Mouse (Mus musculus): ENCODE data around the gene Hoxb5. TPM values are rescaled to one million over a fixed set of nuclear protein-coding genes. Genes with fewer than 3 reads are reported as not detected.

Gene Hoxb5
- polyA plus RNA-seq, 1 experiment from 2014 or later = 67.1 TPM

DNA sequence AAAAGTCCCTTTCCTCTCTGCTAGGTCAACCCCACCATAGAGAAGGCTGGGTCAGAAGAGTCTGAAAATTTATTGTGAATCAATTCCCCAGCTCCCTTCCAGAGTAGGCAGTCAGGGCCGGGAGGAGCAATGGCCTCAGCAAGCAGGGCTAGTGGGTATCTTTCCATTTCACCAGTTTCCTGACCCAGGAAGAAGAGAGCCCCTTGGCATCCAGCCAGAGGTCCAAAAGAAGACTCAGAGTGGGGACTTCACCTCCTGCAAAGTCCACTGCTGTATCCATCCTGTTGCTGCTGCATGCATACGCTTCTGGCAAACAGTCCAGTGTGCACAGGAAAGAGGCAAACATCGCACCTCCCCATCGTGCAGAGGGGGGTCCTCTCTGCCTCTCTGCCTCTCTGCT, 27.2 kb upstream of the Hoxb5 start:
- Histone ChIP-seq H3K4me2 (peak overlapping the region; percentile 96), H3K27me3 (no peaks in the 10 kb centered on the region)

DNA sequence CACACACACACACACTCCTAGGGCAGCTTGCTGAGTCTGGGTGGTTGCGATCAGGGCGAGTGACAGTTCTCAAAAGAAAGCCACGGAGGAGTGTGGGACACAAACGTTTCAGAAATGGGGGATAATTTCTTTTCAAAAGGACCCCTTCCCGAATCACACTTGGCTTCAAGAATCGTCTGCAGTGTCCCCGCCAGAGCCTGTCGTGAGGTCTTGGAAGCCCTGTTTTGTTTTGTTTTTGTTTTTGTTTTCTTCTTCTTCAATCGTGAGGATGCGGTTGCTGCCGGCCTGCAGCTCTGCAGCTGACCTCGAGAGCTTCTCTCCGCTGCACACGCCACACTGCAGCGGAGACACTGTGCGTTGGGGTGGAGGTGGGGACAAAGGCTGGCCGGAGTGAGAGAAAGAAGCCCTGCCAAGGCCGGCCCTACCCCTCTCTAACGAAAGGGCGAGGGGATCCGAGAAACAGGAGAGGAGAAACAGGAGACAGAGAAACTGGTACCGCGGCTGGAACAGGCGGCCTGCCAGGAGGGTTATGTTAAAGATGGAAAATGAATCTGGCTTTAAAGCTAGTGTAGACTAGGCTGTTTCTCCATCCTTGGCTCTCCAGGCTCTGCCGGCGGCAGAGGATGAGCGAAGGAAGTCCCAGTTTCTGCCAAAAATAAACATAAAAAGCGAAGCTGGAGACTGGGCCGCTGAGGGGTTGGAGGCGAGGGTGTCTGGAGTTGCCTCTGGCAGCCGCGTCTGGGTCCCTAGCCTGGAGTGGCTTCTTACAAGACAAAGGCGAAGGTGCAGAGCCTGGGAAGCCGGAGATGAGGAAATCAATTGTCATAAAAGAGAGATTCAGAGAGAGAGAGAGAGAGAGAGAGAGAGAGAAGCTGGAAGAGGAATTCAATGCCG, 25.7 kb upstream of the Hoxb5 start:
- no peaks in the 10 kb centered on the region for H3K36me3 ChIP-seq
- peak overlapping the region; percentile 96 for H3K4me2 ChIP-seq
- H3K27ac ChIP-seq (replicated peaks) = peak overlapping the region; percentile 100
- no peak for ATAC-seq (ENCODE audit: low read depth)
- H3K27me3 ChIP-seq = no peaks in the 10 kb centered on the region
- H3K9me3 ChIP-seq = no peaks in the 10 kb centered on the region
- 1% methylated on average over 35 of the region's 35 CpGs for WGBS
- H3K4me1 ChIP-seq (replicated peaks) = peaks cover 90% of the 10 kb centered on the region
- peak overlapping the region; percentile 99 for H3K4me3 ChIP-seq
- peak overlapping the region; percentile 100 for H3K9ac ChIP-seq

More for the DNA sequence above, 27.2 kb upstream of the Hoxb5 start:
- 10% methylated on average over 4 of the region's 4 CpGs for WGBS
- ATAC-seq (ENCODE audit: low read depth) = no peak
- H3K36me3 ChIP-seq = no peaks in the 10 kb centered on the region
- peaks cover 87% of the 10 kb centered on the region for H3K4me1 ChIP-seq (replicated peaks)
- H3K9me3 ChIP-seq = no peaks in the 10 kb centered on the region
- H3K27ac ChIP-seq (replicated peaks) = peak overlapping the region; percentile 100
- peak overlapping the region; percentile 100 for H3K9ac ChIP-seq
- peak overlapping the region; percentile 99 for H3K4me3 ChIP-seq

DNA sequence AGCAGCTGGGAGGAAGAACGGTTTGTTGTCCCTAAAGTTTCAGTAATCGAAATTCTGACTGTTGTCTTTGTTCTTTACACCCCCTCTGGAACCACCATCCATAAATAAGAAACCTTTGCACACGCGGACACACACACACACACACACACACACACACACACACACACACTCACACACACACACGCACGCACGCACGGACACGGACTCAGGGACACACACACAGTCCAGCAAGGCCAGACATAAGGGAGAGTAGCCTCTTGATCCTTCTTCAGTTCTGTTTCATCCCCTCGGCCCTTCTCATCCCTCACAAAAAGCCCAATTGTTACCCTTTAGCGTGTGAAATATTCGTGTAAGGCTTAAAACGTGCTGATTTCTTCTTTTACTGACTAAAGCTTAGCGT, 24.8 kb upstream of the Hoxb5 start:
- Histone ChIP-seq H3K4me2 (peak overlapping the region; percentile 96), H3K27me3 (no peaks in the 10 kb centered on the region), H3K4me3 (peak overlapping the region; percentile 99)

DNA sequence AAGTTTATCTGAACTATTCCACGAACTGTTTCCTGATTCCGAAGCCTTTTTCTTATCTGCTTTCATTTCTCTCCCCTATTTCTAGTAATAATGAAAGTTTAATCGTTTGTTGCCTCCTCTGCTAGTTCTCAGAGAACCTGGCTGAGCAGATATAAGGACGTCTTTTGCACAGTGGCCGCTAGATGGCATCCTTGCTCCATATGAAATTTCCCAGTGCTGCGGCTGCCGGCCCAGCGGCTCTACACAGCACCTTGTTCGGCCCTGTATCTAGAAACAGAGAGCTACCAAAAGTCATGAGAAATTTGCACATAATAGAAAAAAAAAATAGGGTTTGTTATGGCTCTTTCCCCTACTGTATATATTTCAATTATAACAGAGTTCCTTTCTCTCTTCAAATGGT, 24.4 kb upstream of the Hoxb5 start:
- ATAC-seq (ENCODE audit: low read depth) = peak; percentile 60
- peak overlapping the region; percentile 100 for H3K27ac ChIP-seq (replicated peaks)
- H3K27me3 ChIP-seq = no peaks in the 10 kb centered on the region
- peaks cover 77% of the 10 kb centered on the region for H3K4me1 ChIP-seq (replicated peaks)
- peak overlapping the region; percentile 100 for H3K9ac ChIP-seq
- WGBS = 0% methylated on average over 9 of the region's 9 CpGs
- H3K36me3 ChIP-seq = no peaks in the 10 kb centered on the region
- H3K4me3 ChIP-seq = peak overlapping the region; percentile 99
- peak overlapping the region; percentile 96 for H3K4me2 ChIP-seq
- no peaks in the 10 kb centered on the region for H3K9me3 ChIP-seq

More for the DNA sequence above, 24.8 kb upstream of the Hoxb5 start:
- Histone ChIP-seq H3K4me1 (replicated peaks) (peaks cover 81% of the 10 kb centered on the region), H3K9ac (peak overlapping the region; percentile 100), H3K9me3 (no peaks in the 10 kb centered on the region), H3K36me3 (no peaks in the 10 kb centered on the region), H3K27ac (replicated peaks) (peak overlapping the region; percentile 100)
- WGBS = 1% methylated on average over 14 of the region's 14 CpGs
- ATAC-seq (ENCODE audit: low read depth) = no peak

DNA sequence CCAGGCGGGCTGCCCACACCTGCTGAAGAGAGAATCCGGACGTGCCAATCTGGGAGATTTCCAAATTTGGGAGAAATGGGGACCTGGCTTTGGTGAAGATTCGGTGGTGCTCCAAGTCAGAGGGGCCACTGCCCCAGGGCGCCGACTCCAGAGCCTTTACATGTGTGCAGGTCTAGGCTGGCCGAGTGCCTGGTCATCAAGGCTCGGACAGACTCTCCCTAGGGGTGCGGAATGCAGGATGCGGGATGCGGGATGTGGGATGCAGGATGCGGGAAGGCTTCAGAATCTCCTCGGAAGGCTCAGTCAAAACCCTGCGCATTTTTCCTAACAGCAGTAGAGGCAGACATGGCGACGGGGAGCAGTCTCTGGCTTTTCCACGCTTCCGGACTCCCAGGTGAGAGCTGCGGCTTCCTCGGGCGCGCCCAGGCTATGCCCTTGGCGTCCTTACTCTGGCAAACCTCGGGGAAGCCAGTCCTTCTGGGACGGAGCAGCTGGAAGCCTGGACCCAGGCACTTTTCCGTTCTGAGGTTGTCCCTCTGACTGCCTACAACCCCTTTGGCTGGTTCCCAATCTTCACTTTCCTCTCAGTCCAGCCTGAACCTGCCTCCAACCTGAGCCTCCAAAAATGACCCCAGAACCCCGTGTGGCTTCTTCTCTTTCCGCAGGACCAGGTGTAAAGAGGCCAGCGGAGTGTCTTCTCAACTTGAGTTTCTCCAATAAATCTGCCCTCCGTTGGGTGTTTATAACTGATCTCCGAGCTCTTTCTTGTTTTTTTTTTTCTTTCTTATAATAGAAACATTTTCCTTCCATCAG, 23.5 kb upstream of the Hoxb5 start:
- H3K27ac ChIP-seq (replicated peaks) = peak overlapping the region; percentile 100
- peaks cover 68% of the 10 kb centered on the region for H3K4me1 ChIP-seq (replicated peaks)
- peaks cover 6% of the 10 kb centered on the region; the same call in 1 of the 2 replicates for H3K36me3 ChIP-seq
- no peak for ATAC-seq (ENCODE audit: low read depth)
- H3K9me3 ChIP-seq = no peaks in the 10 kb centered on the region
- peak overlapping the region; percentile 100 for H3K9ac ChIP-seq
- 3% methylated on average over 31 of the region's 31 CpGs for WGBS
- peak overlapping the region; percentile 99 for H3K4me3 ChIP-seq
- peak overlapping the region; percentile 96 for H3K4me2 ChIP-seq
- no peaks in the 10 kb centered on the region for H3K27me3 ChIP-seq

DNA sequence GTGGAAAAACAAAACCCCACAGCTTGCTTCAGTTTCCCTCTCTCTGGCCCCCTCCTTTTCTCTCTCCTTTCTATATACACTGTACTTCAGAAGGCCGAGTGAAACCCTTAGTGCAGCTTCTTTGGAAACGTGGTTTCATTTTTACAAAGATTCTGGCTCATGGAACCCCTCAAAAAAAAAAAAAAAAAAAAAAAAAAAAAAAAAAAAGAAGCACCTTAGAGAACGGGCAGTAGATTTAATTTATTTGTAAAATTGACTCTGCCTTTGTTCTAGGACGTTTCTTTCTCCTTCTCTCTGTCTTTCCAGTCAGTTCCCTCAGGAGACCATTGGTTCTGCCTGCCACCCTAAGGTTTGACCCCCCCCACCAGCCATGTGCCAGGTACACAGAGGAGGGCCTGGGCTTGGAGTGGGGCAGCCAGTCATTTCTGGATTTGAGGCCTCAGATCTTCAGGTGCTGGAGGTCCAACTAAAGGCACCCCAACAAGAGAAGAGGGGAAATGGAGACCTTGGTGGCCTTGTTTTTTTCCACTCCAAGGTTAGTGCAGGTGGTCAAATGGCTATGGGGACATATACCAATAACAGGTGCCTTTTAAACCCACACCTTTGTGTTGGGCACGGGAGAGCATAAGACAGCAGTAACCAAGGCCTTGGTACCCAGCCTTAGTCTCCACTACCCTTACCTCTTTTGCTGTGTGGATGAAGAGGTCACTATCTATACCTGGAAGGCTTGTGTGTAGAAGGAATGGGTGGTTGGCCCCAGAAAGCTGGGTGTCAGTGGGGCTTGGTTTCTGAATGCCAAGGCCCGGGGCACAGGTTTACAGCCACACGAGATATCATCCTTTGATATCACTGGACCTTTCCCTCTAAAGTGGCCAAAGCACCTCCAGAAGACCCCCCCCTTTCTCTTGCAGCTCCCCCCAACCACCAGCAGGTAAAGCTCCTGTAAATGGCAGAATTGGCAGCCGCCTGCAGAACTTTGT, 22.4 kb upstream of the Hoxb5 start:
- Histone ChIP-seq H3K27ac (replicated peaks) (peak overlapping the region; percentile 100), H3K27me3 (no peaks in the 10 kb centered on the region), H3K9ac (peak overlapping the region; percentile 100), H3K4me3 (peak overlapping the region; percentile 99), H3K4me2 (peak overlapping the region; percentile 96), H3K4me1 (replicated peaks) (peaks cover 58% of the 10 kb centered on the region), H3K36me3 (peaks cover 7% of the 10 kb centered on the region; the same call in 1 of the 2 replicates), H3K9me3 (no peaks in the 10 kb centered on the region)
- ATAC-seq (ENCODE audit: low read depth) = no peak
- 8% methylated on average over 8 of the region's 8 CpGs for WGBS

DNA sequence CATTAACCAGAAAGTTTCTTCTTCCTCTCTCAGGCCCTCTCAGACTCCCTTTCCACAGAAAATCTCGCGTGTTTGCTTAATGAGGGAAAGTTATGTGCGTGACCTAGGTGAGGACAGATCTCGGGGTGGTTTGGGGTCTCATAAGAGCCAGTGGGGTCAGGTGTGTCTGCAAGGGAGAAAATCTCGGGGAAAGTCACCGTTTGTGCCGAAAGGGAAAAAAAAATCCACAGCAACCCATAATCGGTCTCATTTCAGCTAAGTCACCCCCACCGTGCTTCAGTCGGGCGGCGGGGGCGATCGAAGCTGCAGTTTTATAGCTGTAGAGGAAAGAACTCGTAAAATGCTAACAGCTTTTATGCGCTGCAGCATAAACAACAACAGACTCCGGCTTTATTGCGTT, 21.7 kb upstream of the Hoxb5 start:
- Histone ChIP-seq H3K9ac (peak overlapping the region; percentile 100), H3K9me3 (no peaks in the 10 kb centered on the region), H3K27ac (replicated peaks) (peak overlapping the region; percentile 100), H3K27me3 (no peaks in the 10 kb centered on the region), H3K4me3 (peak overlapping the region; percentile 99), H3K4me1 (replicated peaks) (peaks cover 51% of the 10 kb centered on the region), H3K36me3 (peaks cover 7% of the 10 kb centered on the region; the same call in 1 of the 2 replicates), H3K4me2 (peak overlapping the region; percentile 96)
- 2% methylated on average over 18 of the region's 18 CpGs for WGBS
- ATAC-seq (ENCODE audit: low read depth) = no peak

DNA sequence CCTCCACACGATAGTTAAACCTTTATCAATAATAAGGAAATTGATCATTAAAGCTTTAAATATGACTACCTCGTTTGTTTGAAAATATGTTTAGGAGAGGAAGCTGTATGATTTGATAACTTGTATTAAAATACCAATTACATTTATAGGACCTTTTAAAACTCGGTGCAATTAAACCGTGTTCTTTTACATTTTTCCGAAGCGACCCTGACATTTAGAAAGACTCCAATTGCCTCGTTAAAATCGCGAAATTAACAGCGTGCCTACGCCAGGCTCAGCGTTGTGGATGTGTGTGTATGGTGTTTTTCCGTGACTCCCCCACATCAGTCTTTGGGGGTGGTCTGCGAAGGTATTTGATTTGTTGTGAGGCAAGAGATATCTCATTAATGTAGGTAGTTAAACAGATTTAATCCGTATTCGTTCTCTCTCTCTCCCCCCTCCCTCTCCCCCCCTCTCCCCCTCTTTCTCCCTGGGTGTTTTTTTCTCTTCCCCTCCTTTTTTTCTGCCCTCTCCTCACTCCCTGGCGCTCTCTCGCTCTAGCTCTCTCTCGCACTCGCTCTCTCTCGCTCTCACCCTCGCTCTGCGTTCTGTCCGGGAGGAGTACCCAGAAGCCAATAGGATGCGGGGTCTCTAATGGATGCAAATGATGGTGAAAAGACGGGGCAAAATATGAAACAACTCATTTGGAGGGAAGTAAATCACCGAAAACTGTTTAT, 21.1 kb upstream of the Hoxb5 start, which contains the start of gene Hoxb8:
Gene Hoxb8, plus strand, starts transcription at position 51 of the 716 bp plus-strand sequence.
- Histone ChIP-seq H3K27me3 (no peaks in the 10 kb centered on the region), H3K27ac (replicated peaks) (peak within 1 kb of the TSS; percentile 100), H3K36me3 (peaks cover 7% of the 10 kb centered on the region; the same call in 1 of the 2 replicates), H3K4me1 (replicated peaks) (peaks cover 44% of the 10 kb centered on the region), H3K4me3 (peak within 1 kb of the TSS; percentile 99), H3K9me3 (no peaks in the 10 kb centered on the region), H3K4me2 (peak within 1 kb of the TSS; percentile 96), H3K9ac (peak within 1 kb of the TSS; percentile 100)
- peak; percentile 40; the same call in 1 of the 2 replicates for ATAC-seq (ENCODE audit: low read depth)
- WGBS = 1% methylated on average over 27 of the region's 27 CpGs

DNA sequence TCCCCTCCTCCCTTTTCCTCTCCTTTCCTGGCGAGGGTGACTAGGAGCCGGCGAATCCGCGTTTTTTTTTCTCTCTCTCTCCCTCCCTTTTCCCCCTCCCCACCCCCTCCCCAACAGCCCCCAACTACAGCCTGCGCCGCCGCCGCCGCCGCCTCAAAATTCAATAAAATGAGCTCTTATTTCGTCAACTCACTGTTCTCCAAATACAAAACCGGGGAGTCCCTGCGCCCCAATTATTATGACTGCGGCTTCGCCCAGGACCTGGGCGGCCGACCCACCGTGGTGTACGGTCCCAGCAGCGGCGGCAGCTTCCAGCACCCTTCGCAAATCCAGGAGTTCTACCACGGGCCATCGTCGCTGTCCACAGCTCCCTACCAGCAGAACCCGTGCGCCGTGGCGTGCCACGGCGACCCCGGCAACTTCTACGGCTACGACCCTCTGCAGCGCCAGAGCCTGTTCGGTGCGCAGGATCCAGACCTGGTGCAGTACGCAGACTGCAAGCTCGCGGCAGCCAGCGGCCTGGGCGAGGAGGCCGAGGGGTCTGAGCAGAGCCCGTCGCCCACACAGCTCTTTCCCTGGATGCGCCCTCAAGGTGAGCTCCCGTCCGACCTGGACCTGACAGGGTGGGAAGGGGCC, 20.2 kb upstream of the Hoxb5 start:
- peaks cover 40% of the 10 kb centered on the region for H3K4me1 ChIP-seq (replicated peaks)
- no peaks in the 10 kb centered on the region for H3K9me3 ChIP-seq
- peak overlapping the region; percentile 100 for H3K9ac ChIP-seq
- peak overlapping the region; percentile 96 for H3K4me2 ChIP-seq
- H3K36me3 ChIP-seq = peaks cover 7% of the 10 kb centered on the region; the same call in 1 of the 2 replicates
- H3K27me3 ChIP-seq = no peaks in the 10 kb centered on the region
- ATAC-seq (ENCODE audit: low read depth) = no peak
- under 1% methylated on average over 49 of the region's 49 CpGs for WGBS
- H3K27ac ChIP-seq (replicated peaks) = peak overlapping the region; percentile 100
- H3K4me3 ChIP-seq = peak overlapping the region; percentile 99

DNA sequence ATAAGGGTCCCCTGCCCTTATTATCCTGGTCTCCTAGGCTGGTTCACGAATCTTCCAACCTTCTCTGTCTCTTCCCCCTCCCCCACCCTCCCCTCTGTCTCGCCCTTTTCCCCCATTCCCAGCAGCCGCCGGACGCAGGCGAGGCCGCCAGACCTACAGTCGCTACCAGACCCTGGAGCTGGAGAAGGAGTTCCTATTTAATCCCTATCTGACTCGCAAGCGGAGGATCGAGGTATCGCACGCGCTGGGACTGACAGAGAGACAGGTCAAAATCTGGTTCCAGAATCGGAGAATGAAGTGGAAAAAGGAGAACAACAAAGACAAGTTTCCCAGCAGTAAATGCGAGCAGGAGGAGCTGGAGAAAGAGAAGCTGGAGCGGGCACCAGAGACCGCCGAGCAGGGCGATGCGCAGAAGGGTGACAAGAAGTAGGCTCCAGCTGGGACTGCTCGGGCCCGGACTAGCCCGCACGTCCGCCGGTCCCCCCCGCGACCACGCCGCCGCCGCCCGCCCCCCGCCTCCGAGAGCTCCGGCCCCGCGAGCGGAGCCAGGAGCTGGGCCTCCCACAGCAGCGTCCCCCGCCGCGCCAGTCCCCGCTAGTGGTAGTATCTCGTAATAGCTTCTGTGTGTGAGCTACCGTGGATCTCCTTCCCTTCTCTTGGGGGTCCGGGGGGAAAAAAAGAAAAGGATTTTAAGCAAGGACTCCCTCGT, 18.9 kb upstream of the Hoxb5 start:
- Histone ChIP-seq H3K4me2 (peak overlapping the region; percentile 96), H3K4me3 (peak overlapping the region; percentile 99), H3K36me3 (peaks cover 7% of the 10 kb centered on the region; the same call in 1 of the 2 replicates), H3K9ac (peak overlapping the region; percentile 100), H3K4me1 (replicated peaks) (peaks cover 42% of the 10 kb centered on the region), H3K27me3 (no peaks in the 10 kb centered on the region), H3K27ac (replicated peaks) (peak overlapping the region; percentile 100), H3K9me3 (no peaks in the 10 kb centered on the region)
- ATAC-seq (ENCODE audit: low read depth) = no peak
- WGBS = under 1% methylated on average over 49 of the region's 49 CpGs

Data from neural tube, embryonic 13.5 days (tissue).